Mouse (Mus musculus) urinary bladder, adult 18-20 months (tissue): ENCODE data around the gene Trmt2b.
"Not testable (repeated sequence)": the region's sequence is repeated elsewhere in the genome, so short reads cannot be mapped to it uniquely, and the experiment has no call there.

Experiments
- DNase-seq, 2 experiments: peaks; one replicate each; pipeline ENCODE4 v3.0.0; 2022; ENCODE audit warnings: low spot score in 2 of 2, mixed read lengths in 2 of 2

Trmt2b gene

GRCm38 (mm10) chrX:134276275-134277160, at the start of gene Trmt2b:
Trmt2b (minus strand) TSS chrX:134276984.
- peak; percentile 33 to 37 for DNase-seq

- peak in 1 of 2 experiments; percentile 9 for DNase-seq
Observed at GRCm38 (mm10) chrX:134319153-134319932, 42.6 kb upstream of the Trmt2b start.

- DNase-seq = not testable (repeated sequence)
Observed at GRCm38 (mm10) chrX:134311193-134311592, 34.4 kb upstream of the Trmt2b start.

GRCm38 (mm10) chrX:134308275-134308634, 31.5 kb upstream of the Trmt2b start:
- no peak for DNase-seq

GRCm38 (mm10) chrX:134307534-134308274, 30.9 kb upstream of the Trmt2b start, which contains the start of gene Cenpi:
Cenpi (plus strand) TSS chrX:134308084.
- peak; percentile 58 to 77 for DNase-seq

- no peak for DNase-seq
Observed at GRCm38 (mm10) chrX:134303287-134303686, 26.5 kb upstream of the Trmt2b start.

- DNase-seq = no peak
Observed at GRCm38 (mm10) chrX:134300219-134300618, 23.4 kb upstream of the Trmt2b start.

GRCm38 (mm10) chrX:134297195-134297594, 20.4 kb upstream of the Trmt2b start:
- DNase-seq = no peak

- no peak for DNase-seq
Observed at GRCm38 (mm10) chrX:134296737-134297136, 20.0 kb upstream of the Trmt2b start.

- no peak for DNase-seq
Observed at GRCm38 (mm10) chrX:134296301-134296700, 19.5 kb upstream of the Trmt2b start.

- no peak for DNase-seq
Observed at GRCm38 (mm10) chrX:134287305-134287704, 10.5 kb upstream of the Trmt2b start.

GRCm38 (mm10) chrX:134285791-134286190, 9.0 kb upstream of the Trmt2b start:
- no peak for DNase-seq

GRCm38 (mm10) chrX:134285102-134285501, 8.3 kb upstream of the Trmt2b start:
- no peak for DNase-seq

- DNase-seq = no peak
Observed at GRCm38 (mm10) chrX:134280531-134280930, 3.7 kb upstream of the Trmt2b start.

GRCm38 (mm10) chrX:134275715-134276114, 1.1 kb downstream of the Trmt2b start:
- DNase-seq = no peak

GRCm38 (mm10) chrX:134262129-134262528, 14.7 kb downstream of the Trmt2b start:
- no peak for DNase-seq

- no peak for DNase-seq
Observed at GRCm38 (mm10) chrX:134261191-134261590, 15.6 kb downstream of the Trmt2b start.

GRCm38 (mm10) chrX:134248202-134248601, 28.6 kb downstream of the Trmt2b start:
- DNase-seq = no peak

- DNase-seq = no peak
Observed at GRCm38 (mm10) chrX:134245946-134246345, 30.8 kb downstream of the Trmt2b start.

GRCm38 (mm10) chrX:134238266-134238665, 38.5 kb downstream of the Trmt2b start:
- no peak for DNase-seq

- no peak for DNase-seq
Observed at GRCm38 (mm10) chrX:134233048-134233447, 43.7 kb downstream of the Trmt2b start.

- no peak for DNase-seq
Observed at GRCm38 (mm10) chrX:134221856-134222255, 54.9 kb downstream of the Trmt2b start, which contains the start of gene Nox1. Nox1 (minus strand) TSS chrX:134221956.
